Mouse (Mus musculus) cortical plate, adult 2 months (tissue): ENCODE results near the gene Tmem267.

Source experiments
- CTCF ChIP-seq: fragments of 200-500 bp; IDR thresholded peaks from 2 replicates; pipeline ENCODE4 v1.5.1; 2011; ENCODE audit warnings: mild to moderate bottlenecking, control low read depth, low read length; ENCODE audit not compliant: insufficient read depth; ENCODE audit errors: extremely low read depth
- POLR2A ChIP-seq: fragments of 200-500 bp; IDR thresholded peaks from 2 replicates; pipeline ENCODE4 v1.6.1; 2011; ENCODE audit warnings: mild to moderate bottlenecking, low read length, control low read depth; ENCODE audit not compliant: insufficient read depth; ENCODE audit errors: extremely low read depth

DNA sequence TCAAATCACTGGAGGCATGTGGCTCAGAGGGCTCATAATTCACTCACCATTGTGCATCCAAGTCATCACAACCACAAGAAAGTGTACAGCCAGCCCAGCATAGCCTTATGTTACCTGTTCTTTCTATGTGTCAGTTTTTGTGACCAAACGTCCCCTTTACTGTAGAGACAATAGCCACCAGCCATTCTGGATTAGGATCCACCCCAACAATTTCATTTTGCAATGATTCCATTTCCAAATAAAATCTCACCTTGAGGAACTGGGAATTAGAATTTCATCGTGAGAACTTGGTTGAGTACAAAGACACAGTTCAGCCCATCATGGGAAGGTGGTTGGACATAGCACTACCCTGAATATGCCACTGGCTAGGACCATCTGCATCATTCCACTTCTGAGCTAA, 168.4 kb downstream of the Tmem267 start:
- no peak for TF ChIP-seq CTCF
- no peak for TF ChIP-seq POLR2A
